Mouse (Mus musculus): ENCODE measurements around the gene Lingo3. TPM values are rescaled to one million over a fixed set of nuclear protein-coding genes. Genes with fewer than 3 reads are reported as not detected.
A peak's percentile ranks its signal among the peaks of the same experiment; 100 is the strongest.

The Lingo3 gene
- polyA plus RNA-seq, 1 experiment from 2014 or later: not detected

DNA sequence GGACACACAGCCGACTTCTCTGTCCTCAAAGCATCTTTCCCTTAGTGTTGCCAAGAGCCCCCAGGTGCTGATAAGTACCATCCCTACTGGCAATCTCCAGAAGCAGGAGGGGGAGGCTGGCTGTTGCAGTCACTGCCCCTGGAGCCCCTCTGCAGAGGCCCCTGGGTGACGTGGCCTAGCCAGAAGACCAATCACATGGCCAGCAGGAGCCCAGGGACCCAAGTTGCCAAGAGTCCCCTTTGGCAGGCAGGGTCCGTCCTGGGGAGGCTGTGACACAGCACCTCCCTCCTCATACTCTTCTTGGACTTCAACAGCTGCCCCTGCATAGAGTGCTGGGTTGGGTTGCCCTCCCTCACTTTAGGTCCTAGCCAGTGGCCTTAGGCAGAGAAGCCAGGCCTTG is 40.8 kb downstream of the Lingo3 start:
- Histone ChIP-seq H3K4me1 (ENCODE audit: control insufficient read depth, low read depth, low read length) (peaks cover 41% of the 10 kb centered on the region), H3K9me3 (replicated peaks; ENCODE audit: control insufficient read depth, low read length) (no peaks in the 10 kb centered on the region), H3K9ac (ENCODE audit: low read depth, low read length) (no peak overlapping the region), H3K4me3 (ENCODE audit: low read depth, low read length) (no peak overlapping the region), H3K4me2 (ENCODE audit: low read depth, low read length) (no peak overlapping the region), H3K27ac (ENCODE audit: low read length) (no peak overlapping the region), H3K36me3 (ENCODE audit: control insufficient read depth, insufficient read depth) (peaks cover 42% of the 10 kb centered on the region), H3K27me3 (ENCODE audit: control insufficient read depth, insufficient read depth, low read depth, low read length) (peaks cover 18% of the 10 kb centered on the region)
- WGBS (ENCODE audit: insufficient replicate concordance): 69% methylated on average over 3 of the region's 3 CpGs
- no peak for ATAC-seq (ENCODE audit: low read depth)

DNA sequence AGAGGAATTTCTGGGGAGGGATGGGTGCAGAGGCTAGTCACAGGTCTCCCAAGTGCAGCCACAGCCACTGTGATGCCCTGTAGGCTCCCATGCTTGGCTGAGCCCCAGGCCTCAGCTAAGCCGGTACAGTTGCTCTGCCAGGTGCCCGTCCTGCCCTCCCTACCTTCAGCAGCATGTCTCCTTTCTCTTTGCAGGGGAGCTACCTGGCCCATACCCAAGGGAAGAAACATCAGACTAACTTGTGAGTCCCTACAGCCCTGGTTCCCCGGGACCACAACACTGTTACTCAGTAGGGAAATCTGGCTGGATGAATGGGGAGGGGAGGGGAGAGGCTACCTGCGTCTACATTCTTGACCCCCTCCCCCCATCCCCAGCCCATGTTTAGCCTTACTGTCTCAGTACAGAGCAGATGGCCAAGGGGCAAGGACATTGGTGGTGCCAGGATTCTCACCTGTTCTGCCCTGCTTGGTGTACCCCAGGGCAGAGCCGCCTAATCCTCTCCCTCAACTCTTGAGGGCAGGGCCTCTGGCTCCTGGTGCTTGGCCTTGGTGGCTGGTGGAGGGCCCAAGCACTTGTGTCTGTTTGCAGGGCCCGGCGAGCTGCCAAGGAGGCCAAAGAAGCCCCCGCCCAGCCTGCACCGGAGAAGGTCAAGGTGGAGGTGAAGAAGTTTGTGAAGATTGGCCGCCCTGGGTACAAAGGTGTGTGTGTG is 41.5 kb downstream of the Lingo3 start:
- peaks cover 42% of the 10 kb centered on the region for H3K36me3 ChIP-seq (ENCODE audit: control insufficient read depth, insufficient read depth)
- H3K4me2 ChIP-seq (ENCODE audit: low read depth, low read length): no peak overlapping the region
- WGBS (ENCODE audit: insufficient replicate concordance): 84% methylated on average over 10 of the region's 10 CpGs
- H3K4me1 ChIP-seq (ENCODE audit: control insufficient read depth, low read depth, low read length): peaks cover 35% of the 10 kb centered on the region
- H3K27ac ChIP-seq (ENCODE audit: low read length): no peak overlapping the region
- no peak overlapping the region for H3K4me3 ChIP-seq (ENCODE audit: low read depth, low read length)
- H3K9me3 ChIP-seq (replicated peaks; ENCODE audit: control insufficient read depth, low read length): no peaks in the 10 kb centered on the region
- H3K9ac ChIP-seq (ENCODE audit: low read depth, low read length): no peak overlapping the region
- ATAC-seq (ENCODE audit: low read depth): no peak
- H3K27me3 ChIP-seq (ENCODE audit: control insufficient read depth, insufficient read depth, low read depth, low read length): peaks cover 11% of the 10 kb centered on the region

DNA sequence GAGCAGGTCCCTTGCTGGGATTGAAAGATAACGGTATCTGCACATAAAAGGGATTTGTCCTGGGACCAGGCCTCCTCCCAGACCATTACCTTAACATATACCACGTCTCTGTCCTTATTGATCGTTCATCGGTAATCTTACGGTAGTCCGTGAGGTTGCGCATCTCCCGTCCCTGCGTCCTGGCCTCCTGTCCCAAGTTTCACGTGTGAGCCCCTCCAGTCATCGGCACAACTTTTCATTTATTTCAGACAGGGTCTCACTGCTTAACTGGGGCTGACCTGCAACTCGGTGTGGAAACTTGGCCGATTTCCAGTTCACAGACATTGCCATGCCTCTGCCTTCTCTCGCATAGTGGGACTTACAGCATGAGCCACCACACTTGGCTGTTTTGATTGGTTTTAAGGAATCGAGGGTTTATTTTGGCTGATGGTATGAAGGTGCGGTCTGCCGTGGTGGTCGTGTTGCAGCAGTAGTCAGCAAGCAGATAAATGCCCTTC is 44.7 kb downstream of the Lingo3 start:
- peak overlapping the region; percentile 93 for H3K4me2 ChIP-seq (ENCODE audit: low read depth, low read length)
- WGBS (ENCODE audit: insufficient replicate concordance): under 1% methylated on average over 18 of the region's 18 CpGs
- no peaks in the 10 kb centered on the region for H3K9me3 ChIP-seq (replicated peaks; ENCODE audit: control insufficient read depth, low read length)
- peak overlapping the region; percentile 94 for H3K9ac ChIP-seq (ENCODE audit: low read depth, low read length)
- peak overlapping the region; percentile 93 for H3K4me3 ChIP-seq (ENCODE audit: low read depth, low read length)
- ATAC-seq (ENCODE audit: low read depth): no peak
- H3K27me3 ChIP-seq (ENCODE audit: control insufficient read depth, insufficient read depth, low read depth, low read length): no peaks in the 10 kb centered on the region
- H3K27ac ChIP-seq (ENCODE audit: low read length): peak overlapping the region; percentile 97
- peaks cover 25% of the 10 kb centered on the region for H3K4me1 ChIP-seq (ENCODE audit: control insufficient read depth, low read depth, low read length)
- peaks cover 53% of the 10 kb centered on the region for H3K36me3 ChIP-seq (ENCODE audit: control insufficient read depth, insufficient read depth)

DNA sequence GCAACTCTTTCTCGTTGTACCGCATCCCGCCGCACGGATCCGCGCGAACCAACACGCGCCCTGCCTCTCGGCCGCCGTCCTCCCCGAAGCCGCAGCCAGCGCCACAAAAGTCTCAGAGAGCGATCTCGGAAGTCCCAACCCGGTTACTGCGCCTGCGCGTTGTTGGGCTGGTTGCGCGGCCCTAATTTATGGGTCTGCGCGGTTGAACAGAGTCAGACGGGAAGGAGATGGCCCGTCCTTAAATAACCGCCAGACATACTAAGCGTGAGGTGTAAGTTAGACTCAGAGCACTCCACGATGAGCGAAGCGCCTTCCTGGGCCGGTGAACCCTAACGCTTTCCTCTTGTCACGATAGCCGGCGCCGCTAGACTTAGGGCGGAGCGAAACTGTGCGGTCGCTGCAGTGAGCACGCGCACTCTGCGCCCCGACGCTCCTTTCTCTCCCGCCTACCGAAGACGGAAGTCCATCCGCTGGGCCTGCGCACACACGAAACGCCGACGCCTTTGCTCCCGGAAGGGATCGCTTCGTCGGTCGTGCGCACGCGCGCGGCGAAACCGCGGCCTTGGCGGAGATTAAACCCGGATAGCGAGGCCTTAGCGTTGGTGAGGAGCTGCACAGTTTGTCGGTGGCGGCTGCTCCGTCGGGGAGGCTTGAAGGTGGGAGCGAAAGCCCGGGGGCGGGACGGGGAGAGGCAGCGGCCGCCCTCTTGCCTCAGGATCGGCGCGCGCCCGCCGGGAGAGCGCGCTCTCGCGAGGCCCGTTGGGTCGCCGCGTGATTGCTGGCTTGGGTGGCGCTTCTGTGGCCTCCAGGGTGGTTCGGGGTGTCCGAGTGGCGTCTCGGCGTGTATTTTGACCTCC is 45.5 kb downstream of the Lingo3 start, which contains the start of the genes Sf3a2 and Plekhj1:
Sf3a2 (plus strand) TSS at position 49 of the 857 bp plus-strand sequence.
Plekhj1 (minus strand) TSS at position 477 of the 857 bp plus-strand sequence.
- Histone ChIP-seq H3K9ac (ENCODE audit: low read depth, low read length) (peak within 1 kb of the TSS; percentile 94), H3K4me3 (ENCODE audit: low read depth, low read length) (peak within 1 kb of the TSS; percentile 93), H3K27ac (ENCODE audit: low read length) (peak within 1 kb of the TSS; percentile 97), H3K9me3 (replicated peaks; ENCODE audit: control insufficient read depth, low read length) (no peaks in the 10 kb centered on the region), H3K4me2 (ENCODE audit: low read depth, low read length) (peak within 1 kb of the TSS; percentile 93), H3K4me1 (ENCODE audit: control insufficient read depth, low read depth, low read length) (peaks cover 25% of the 10 kb centered on the region), H3K36me3 (ENCODE audit: control insufficient read depth, insufficient read depth) (peaks cover 53% of the 10 kb centered on the region), H3K27me3 (ENCODE audit: control insufficient read depth, insufficient read depth, low read depth, low read length) (no peaks in the 10 kb centered on the region)
- ATAC-seq (ENCODE audit: low read depth): peak; percentile 94
- WGBS (ENCODE audit: insufficient replicate concordance): under 1% methylated on average over 101 of the region's 104 CpGs

DNA sequence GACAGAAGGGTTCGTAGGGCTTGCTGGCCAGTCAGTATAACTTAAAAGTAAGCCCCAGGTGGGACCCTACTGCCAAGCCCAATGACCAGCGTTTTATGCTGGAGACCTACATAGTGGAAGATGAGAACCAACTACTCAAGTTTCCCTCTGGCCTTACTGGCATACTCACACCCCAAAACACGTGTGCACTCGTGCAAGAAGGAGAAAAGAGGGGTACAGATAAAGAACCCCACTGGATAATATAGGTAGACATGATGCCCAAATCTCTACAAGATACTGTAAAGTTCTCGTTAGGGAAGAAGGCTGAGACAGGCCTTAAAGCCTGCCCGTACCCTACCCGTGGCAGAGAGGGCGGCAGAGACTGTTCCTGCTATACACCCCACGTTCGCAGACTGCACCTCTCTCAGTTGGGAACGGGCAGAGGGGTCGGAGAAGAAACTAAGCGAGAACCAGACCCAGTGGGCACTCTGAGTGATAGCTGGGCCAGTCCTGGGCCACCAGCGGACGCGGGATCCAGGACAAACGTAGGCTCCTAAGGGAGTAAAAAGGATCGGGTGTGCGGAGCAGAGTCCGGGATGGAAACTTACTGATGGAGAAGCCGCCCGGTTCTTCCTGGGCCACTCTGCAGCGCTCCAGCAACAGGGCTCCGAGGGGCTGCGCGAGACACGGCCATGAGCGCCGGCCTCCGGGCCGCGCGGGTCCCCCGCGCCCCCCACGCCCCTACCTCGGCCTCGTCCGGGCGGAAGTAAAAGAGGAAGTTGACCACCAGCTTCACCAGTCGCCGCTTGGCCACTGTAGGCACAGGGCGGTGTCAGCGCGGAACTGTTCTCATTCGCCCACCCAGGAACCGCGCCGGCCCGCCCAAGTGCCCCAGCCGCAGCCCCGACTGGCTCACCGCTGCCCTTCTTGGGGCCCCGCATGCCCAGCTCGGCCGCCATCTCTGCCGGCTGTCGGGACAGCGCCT is 46.4 kb downstream of the Lingo3 start:
- peak overlapping the region; percentile 97 for H3K27ac ChIP-seq (ENCODE audit: low read length)
- peaks cover 25% of the 10 kb centered on the region for H3K4me1 ChIP-seq (ENCODE audit: control insufficient read depth, low read depth, low read length)
- ATAC-seq (ENCODE audit: low read depth): peak; percentile 52
- WGBS (ENCODE audit: insufficient replicate concordance): 2% methylated on average over 58 of the region's 59 CpGs
- H3K27me3 ChIP-seq (ENCODE audit: control insufficient read depth, insufficient read depth, low read depth, low read length): no peaks in the 10 kb centered on the region
- H3K9ac ChIP-seq (ENCODE audit: low read depth, low read length): peak overlapping the region; percentile 94
- H3K9me3 ChIP-seq (replicated peaks; ENCODE audit: control insufficient read depth, low read length): no peaks in the 10 kb centered on the region
- peak overlapping the region; percentile 93 for H3K4me3 ChIP-seq (ENCODE audit: low read depth, low read length)
- H3K4me2 ChIP-seq (ENCODE audit: low read depth, low read length): peak overlapping the region; percentile 93
- peaks cover 46% of the 10 kb centered on the region for H3K36me3 ChIP-seq (ENCODE audit: control insufficient read depth, insufficient read depth)

DNA sequence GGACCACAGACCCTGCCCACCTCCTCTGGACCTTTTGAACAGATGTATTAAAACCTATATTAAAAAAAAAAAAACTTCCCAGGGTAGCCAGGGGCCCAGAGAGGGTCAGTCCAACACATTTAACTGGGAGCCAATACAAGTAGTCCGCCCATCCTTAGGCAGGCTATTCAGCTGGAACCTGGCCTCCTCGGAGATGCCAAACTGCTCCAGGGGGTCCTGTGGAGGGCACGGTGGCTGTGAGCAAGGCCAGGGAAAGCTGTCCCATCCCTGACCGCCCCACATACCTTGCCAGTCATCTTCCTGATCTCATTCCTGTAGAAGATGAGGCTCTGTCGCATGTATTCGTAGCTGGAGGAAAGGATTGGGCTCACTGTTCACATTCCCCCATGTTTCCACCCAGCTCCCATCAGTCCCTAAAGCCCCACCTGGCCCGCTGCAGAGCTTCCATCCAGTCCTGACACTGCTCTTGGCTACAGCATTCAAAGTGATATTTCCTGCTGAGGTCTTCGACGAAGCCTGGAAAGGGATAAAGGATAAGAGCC is 47.5 kb downstream of the Lingo3 start:
- no peak for ATAC-seq (ENCODE audit: low read depth)
- Histone ChIP-seq H3K4me2 (ENCODE audit: low read depth, low read length) (peak overlapping the region; percentile 93), H3K9me3 (replicated peaks; ENCODE audit: control insufficient read depth, low read length) (no peaks in the 10 kb centered on the region), H3K4me1 (ENCODE audit: control insufficient read depth, low read depth, low read length) (peaks cover 25% of the 10 kb centered on the region), H3K9ac (ENCODE audit: low read depth, low read length) (peak overlapping the region; percentile 94), H3K27me3 (ENCODE audit: control insufficient read depth, insufficient read depth, low read depth, low read length) (no peaks in the 10 kb centered on the region), H3K36me3 (ENCODE audit: control insufficient read depth, insufficient read depth) (peaks cover 41% of the 10 kb centered on the region), H3K27ac (ENCODE audit: low read length) (no peak overlapping the region), H3K4me3 (ENCODE audit: low read depth, low read length) (peak overlapping the region; percentile 93)
- 77% methylated on average over 9 of the region's 9 CpGs for WGBS (ENCODE audit: insufficient replicate concordance)

DNA sequence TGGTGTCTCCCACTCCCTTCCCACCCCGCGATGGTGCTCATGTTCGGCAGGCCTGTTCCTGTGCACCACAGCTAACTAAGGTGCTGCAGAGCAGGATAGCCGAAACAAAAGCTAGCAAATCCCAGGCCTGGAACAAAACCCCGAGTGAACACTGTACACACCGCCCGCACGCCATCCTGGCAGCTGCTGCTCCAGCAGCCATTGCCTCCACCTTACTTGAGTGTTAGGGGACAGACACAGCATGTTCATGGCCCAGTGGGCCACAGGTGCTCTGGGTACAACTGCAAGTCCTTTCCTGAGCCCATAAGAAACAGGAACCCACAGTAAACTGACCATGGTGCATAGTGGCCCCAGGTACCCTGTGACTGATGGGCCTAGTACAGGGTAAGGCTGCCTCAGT is 49.1 kb downstream of the Lingo3 start:
- Histone ChIP-seq H3K4me3 (ENCODE audit: low read depth, low read length) (no peak overlapping the region), H3K36me3 (ENCODE audit: control insufficient read depth, insufficient read depth) (peaks cover 51% of the 10 kb centered on the region), H3K9me3 (replicated peaks; ENCODE audit: control insufficient read depth, low read length) (no peaks in the 10 kb centered on the region), H3K9ac (ENCODE audit: low read depth, low read length) (no peak overlapping the region), H3K27ac (ENCODE audit: low read length) (no peak overlapping the region), H3K4me1 (ENCODE audit: control insufficient read depth, low read depth, low read length) (peaks cover 20% of the 10 kb centered on the region), H3K4me2 (ENCODE audit: low read depth, low read length) (no peak overlapping the region), H3K27me3 (ENCODE audit: control insufficient read depth, insufficient read depth, low read depth, low read length) (no peaks in the 10 kb centered on the region)
- 79% methylated on average over 8 of the region's 8 CpGs for WGBS (ENCODE audit: insufficient replicate concordance)
- ATAC-seq (ENCODE audit: low read depth): no peak

DNA sequence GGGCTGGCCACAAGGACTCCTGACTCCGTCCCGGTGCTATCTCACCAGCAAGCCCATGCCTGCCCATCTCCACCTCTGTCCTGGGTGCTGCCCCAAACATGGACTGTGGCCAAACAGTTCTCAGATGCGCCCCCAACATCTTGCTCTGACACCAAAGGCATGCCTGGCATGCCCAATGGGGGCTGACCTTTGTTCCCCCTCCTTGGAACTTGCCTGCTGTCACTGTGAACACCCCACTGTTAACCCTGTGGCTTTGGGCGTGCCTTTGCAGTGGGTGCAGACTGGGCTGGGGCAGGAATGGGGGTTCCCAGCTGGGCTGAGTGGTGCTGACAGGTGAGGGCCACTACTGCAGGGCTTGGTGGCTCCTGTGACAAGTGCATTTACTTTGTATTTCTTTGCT is 50.0 kb downstream of the Lingo3 start:
- Histone ChIP-seq H3K4me1 (ENCODE audit: control insufficient read depth, low read depth, low read length) (peaks cover 15% of the 10 kb centered on the region), H3K27ac (ENCODE audit: low read length) (no peak overlapping the region), H3K9ac (ENCODE audit: low read depth, low read length) (no peak overlapping the region), H3K36me3 (ENCODE audit: control insufficient read depth, insufficient read depth) (peaks cover 59% of the 10 kb centered on the region), H3K9me3 (replicated peaks; ENCODE audit: control insufficient read depth, low read length) (no peaks in the 10 kb centered on the region), H3K27me3 (ENCODE audit: control insufficient read depth, insufficient read depth, low read depth, low read length) (no peaks in the 10 kb centered on the region), H3K4me2 (ENCODE audit: low read depth, low read length) (no peak overlapping the region), H3K4me3 (ENCODE audit: low read depth, low read length) (no peak overlapping the region)
- ATAC-seq (ENCODE audit: low read depth): no peak
- 73% methylated on average over 4 of the region's 4 CpGs for WGBS (ENCODE audit: insufficient replicate concordance)

All from liver, embryonic 16.5 days (tissue).